Mouse (Mus musculus) ZHBTc4 (cell line): Measurements from ENCODE around the gene Tbck.

Source experiments
- DNase-seq: peaks from one replicate; pipeline ENCODE4 v3.0.0-alpha.2; 2011; ENCODE audit warnings: low read depth, low spot score

Tbck gene

GRCm38 (mm10) chr3:132831179-132831873 is 147.4 kb downstream of the Tbck start:
- DNase-seq: no peak

- DNase-seq: no peak
These were observed 151.3 kb downstream of the Tbck start for GRCm38 (mm10) chr3:132835118-132835794.

GRCm38 (mm10) chr3:132837134-132837533 is 153.2 kb downstream of the Tbck start:
- no peak for DNase-seq

GRCm38 (mm10) chr3:132838656-132839417 is 154.9 kb downstream of the Tbck start:
- no peak for DNase-seq

GRCm38 (mm10) chr3:132839516-132839915 is 155.6 kb downstream of the Tbck start:
- DNase-seq: no peak

GRCm38 (mm10) chr3:132842676-132843075 is 158.7 kb downstream of the Tbck start:
- DNase-seq: no peak

GRCm38 (mm10) chr3:132849669-132850068 is 165.7 kb downstream of the Tbck start:
- DNase-seq: no peak

GRCm38 (mm10) chr3:132850431-132850830 is 166.5 kb downstream of the Tbck start:
- no peak for DNase-seq

GRCm38 (mm10) chr3:132851417-132851816 is 167.5 kb downstream of the Tbck start:
- DNase-seq: no peak

GRCm38 (mm10) chr3:132851841-132852728 is 168.1 kb downstream of the Tbck start:
- DNase-seq: no peak

- DNase-seq: no peak
These were observed 170.3 kb downstream of the Tbck start for GRCm38 (mm10) chr3:132854271-132854670.

GRCm38 (mm10) chr3:132855458-132856212 is 171.7 kb downstream of the Tbck start:
- no peak for DNase-seq

GRCm38 (mm10) chr3:132856651-132857050 is 172.7 kb downstream of the Tbck start:
- DNase-seq: no peak

- peak; percentile 55 for DNase-seq
These were observed 174.9 kb downstream of the Tbck start for GRCm38 (mm10) chr3:132858849-132859248.

- DNase-seq: peak; percentile 23
These were observed 175.6 kb downstream of the Tbck start for GRCm38 (mm10) chr3:132859573-132859972.

GRCm38 (mm10) chr3:132860796-132861195 is 176.9 kb downstream of the Tbck start:
- DNase-seq: no peak

GRCm38 (mm10) chr3:132863843-132864242 is 179.9 kb downstream of the Tbck start:
- DNase-seq: no peak

GRCm38 (mm10) chr3:132864329-132864919 is 180.5 kb downstream of the Tbck start:
- DNase-seq: no peak

GRCm38 (mm10) chr3:132864986-132865385 is 181.0 kb downstream of the Tbck start:
- DNase-seq: no peak

GRCm38 (mm10) chr3:132865596-132865995 is 181.7 kb downstream of the Tbck start:
- DNase-seq: no peak
